Mouse (Mus musculus): Measurements from ENCODE around the gene Flt1.

- TF ChIP-seq CTCF (IDR thresholded peaks at IDR 0.05; ENCODE audit: low read depth, low read length) (no peak), POLR2A (IDR thresholded peaks at IDR 0.05; ENCODE audit: insufficient read depth, low read length) (no peak)
Observed at GRCm38 (mm10) chr5:147681224-147681623, 44.6 kb downstream of the Flt1 start.
